Mouse (Mus musculus): Measurements from ENCODE around the gene Gm9508. TPM values are rescaled to one million over a fixed set of nuclear protein-coding genes. Genes with fewer than 3 reads are reported as not detected.

Gm9508 gene
- polyA plus RNA-seq, 1 experiment from 2014 or later = not detected

DNA sequence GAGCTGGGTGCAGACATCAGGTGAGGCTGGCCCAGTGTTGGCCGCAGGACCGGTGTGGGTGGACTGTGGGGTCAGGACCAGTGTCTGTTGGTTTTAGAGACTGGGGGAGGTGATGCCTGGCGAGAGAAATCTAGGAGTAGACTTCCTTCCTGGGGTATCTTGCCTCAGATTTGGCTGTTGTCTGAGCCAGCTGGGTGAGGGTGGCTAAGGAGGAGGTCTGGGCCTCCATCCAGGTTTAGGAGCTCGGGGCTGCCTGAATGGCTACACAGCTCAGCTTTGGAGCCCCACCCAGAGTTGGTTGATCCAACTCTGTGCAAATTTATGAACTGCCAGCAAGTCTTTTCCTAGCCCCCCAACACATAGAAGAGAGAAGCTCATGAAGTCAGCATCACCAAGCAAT, 29.6 kb downstream of the Gm9508 start:
- peaks cover 23% of the 10 kb centered on the region for H3K27me3 ChIP-seq
- no peak overlapping the region for H3K4me2 ChIP-seq
- no peak overlapping the region for H3K27ac ChIP-seq (replicated peaks)
- H3K4me3 ChIP-seq (replicated peaks) = no peak overlapping the region
- no peak for ATAC-seq (ENCODE audit: insufficient read depth)
- no peak overlapping the region for H3K9ac ChIP-seq
- no peaks in the 10 kb centered on the region for H3K9me3 ChIP-seq (replicated peaks)
- H3K4me1 ChIP-seq (replicated peaks) = peaks cover 14% of the 10 kb centered on the region
- H3K36me3 ChIP-seq (replicated peaks) = no peaks in the 10 kb centered on the region
- 66% methylated on average over 4 of the region's 4 CpGs for WGBS (ENCODE audit: insufficient replicate concordance)

- Histone ChIP-seq H3K4me1 (replicated peaks) (peaks cover 9% of the 10 kb centered on the region), H3K4me2 (no peak overlapping the region), H3K9ac (no peak overlapping the region), H3K9me3 (replicated peaks) (no peaks in the 10 kb centered on the region), H3K27me3 (peaks cover 23% of the 10 kb centered on the region), H3K4me3 (replicated peaks) (no peak overlapping the region), H3K27ac (replicated peaks) (no peak overlapping the region), H3K36me3 (replicated peaks) (no peaks in the 10 kb centered on the region)
- ATAC-seq (ENCODE audit: insufficient read depth) = no peak
- WGBS (ENCODE audit: insufficient replicate concordance) = 72% methylated on average over 8 of the region's 8 CpGs
Measured at GRCm38 (mm10) chr10:77666342-77666741, 30.7 kb downstream of the Gm9508 start.

- ATAC-seq (ENCODE audit: insufficient read depth) = no peak
- Histone ChIP-seq H3K4me3 (replicated peaks) (no peak overlapping the region), H3K27me3 (peaks cover 23% of the 10 kb centered on the region), H3K9me3 (replicated peaks) (no peaks in the 10 kb centered on the region), H3K9ac (no peak overlapping the region), H3K4me1 (replicated peaks) (no peaks in the 10 kb centered on the region), H3K36me3 (replicated peaks) (no peaks in the 10 kb centered on the region), H3K27ac (replicated peaks) (no peak overlapping the region), H3K4me2 (no peak overlapping the region)
- WGBS (ENCODE audit: insufficient replicate concordance) = 41% methylated on average over 43 of the region's 43 CpGs
Measured at GRCm38 (mm10) chr10:77663949-77664665, 32.9 kb downstream of the Gm9508 start.

GRCm38 (mm10) chr10:77658286-77658994, 38.6 kb downstream of the Gm9508 start:
- Histone ChIP-seq H3K4me1 (replicated peaks) (0 out of 2 replicates have a peak, but pooled peaks cover 3% of the 10 kb centered on the region), H3K27ac (replicated peaks) (no peak overlapping the region), H3K4me3 (replicated peaks) (no peak overlapping the region), H3K9ac (no peak overlapping the region), H3K36me3 (replicated peaks) (no peaks in the 10 kb centered on the region), H3K27me3 (peaks cover 4% of the 10 kb centered on the region; the same call in 1 of the 2 replicates), H3K4me2 (no peak overlapping the region), H3K9me3 (replicated peaks) (no peaks in the 10 kb centered on the region)
- WGBS (ENCODE audit: insufficient replicate concordance) = 51% methylated on average over 15 of the region's 15 CpGs
- ATAC-seq (ENCODE audit: insufficient read depth) = no peak

DNA sequence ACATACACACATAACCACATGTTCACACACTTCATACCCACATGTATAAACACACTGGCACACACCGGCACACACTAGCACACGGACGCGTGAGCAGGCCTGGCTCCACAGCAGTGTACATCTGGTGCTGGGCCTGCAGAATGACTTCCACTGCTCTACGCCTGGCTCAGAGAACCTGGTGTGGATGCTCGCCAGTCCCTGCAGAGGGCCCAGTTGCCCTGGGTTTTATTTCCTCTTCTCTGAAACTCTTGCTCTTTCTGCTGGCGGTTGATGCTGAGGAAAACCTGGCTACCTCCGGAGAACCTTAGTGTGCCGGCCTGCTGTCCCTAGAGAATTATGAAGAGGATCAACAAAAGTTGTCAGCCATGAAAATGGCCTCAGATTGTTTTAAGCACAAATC, 45.0 kb downstream of the Gm9508 start:
- Histone ChIP-seq H3K9me3 (replicated peaks) (no peaks in the 10 kb centered on the region), H3K36me3 (replicated peaks) (no peaks in the 10 kb centered on the region), H3K4me2 (no peak overlapping the region), H3K27ac (replicated peaks) (no peak overlapping the region), H3K9ac (no peak overlapping the region), H3K27me3 (no peaks in the 10 kb centered on the region), H3K4me3 (replicated peaks) (no peak overlapping the region), H3K4me1 (replicated peaks) (no peaks in the 10 kb centered on the region)
- ATAC-seq (ENCODE audit: insufficient read depth) = no peak
- 83% methylated on average over 9 of the region's 9 CpGs for WGBS (ENCODE audit: insufficient replicate concordance)

DNA sequence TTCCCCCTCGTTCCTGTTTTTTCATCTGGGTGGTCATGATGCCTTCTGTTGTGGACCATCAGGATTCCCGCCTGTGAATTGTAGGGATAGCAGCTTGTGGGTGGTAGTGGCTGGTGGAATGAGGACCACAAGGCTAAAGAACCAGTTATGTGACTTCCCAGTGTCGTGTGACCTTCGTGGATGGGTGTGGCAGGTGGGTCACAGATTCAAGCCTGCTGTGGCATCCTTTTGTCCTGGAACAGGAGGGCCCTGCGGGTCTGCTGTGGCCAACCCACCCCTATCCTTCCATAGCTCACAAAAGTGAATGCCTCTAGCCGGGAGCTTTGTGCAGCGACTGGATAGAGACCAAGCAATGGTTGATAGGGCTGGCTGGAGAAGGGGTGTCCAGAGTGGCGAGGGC, 49.1 kb downstream of the Gm9508 start:
- H3K27me3 ChIP-seq = no peaks in the 10 kb centered on the region
- H3K9ac ChIP-seq = no peak overlapping the region
- no peaks in the 10 kb centered on the region for H3K4me1 ChIP-seq (replicated peaks)
- peaks cover 36% of the 10 kb centered on the region for H3K36me3 ChIP-seq (replicated peaks)
- H3K9me3 ChIP-seq (replicated peaks) = no peaks in the 10 kb centered on the region
- H3K4me2 ChIP-seq = no peak overlapping the region
- WGBS (ENCODE audit: insufficient replicate concordance) = 67% methylated on average over 8 of the region's 8 CpGs
- H3K4me3 ChIP-seq (replicated peaks) = no peak overlapping the region
- H3K27ac ChIP-seq (replicated peaks) = no peak overlapping the region
- no peak for ATAC-seq (ENCODE audit: insufficient read depth)

DNA sequence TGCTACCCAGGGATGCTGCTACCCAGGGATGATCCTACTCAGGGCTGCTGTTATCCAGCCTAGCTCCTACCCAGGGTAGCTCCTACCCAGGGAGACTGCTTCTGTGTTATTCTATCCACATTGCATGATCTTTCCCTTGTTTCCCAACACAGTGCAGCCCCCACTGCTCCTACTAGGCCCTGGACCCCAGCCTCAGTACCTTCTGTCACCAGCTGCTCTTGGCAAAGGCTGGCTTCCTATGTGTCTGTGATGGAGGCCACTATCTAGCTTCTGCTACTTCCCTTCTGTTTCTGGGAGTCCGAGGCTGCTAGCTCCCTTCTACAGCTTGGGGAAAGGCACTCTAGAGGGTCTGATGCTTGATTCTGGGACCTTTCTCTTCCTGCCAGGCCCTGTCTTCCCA, 49.6 kb downstream of the Gm9508 start:
- H3K4me1 ChIP-seq (replicated peaks) = no peaks in the 10 kb centered on the region
- no peaks in the 10 kb centered on the region for H3K27me3 ChIP-seq
- no peak overlapping the region for H3K4me3 ChIP-seq (replicated peaks)
- no peak overlapping the region for H3K4me2 ChIP-seq
- H3K9me3 ChIP-seq (replicated peaks) = no peaks in the 10 kb centered on the region
- WGBS (ENCODE audit: insufficient replicate concordance) = 33% methylated on average over 1 of the region's 1 CpGs
- ATAC-seq (ENCODE audit: insufficient read depth) = no peak
- no peak overlapping the region for H3K9ac ChIP-seq
- H3K36me3 ChIP-seq (replicated peaks) = peaks cover 40% of the 10 kb centered on the region
- H3K27ac ChIP-seq (replicated peaks) = no peak overlapping the region

Other genes starting within 250 kb of the Gm9508 start
- gene Fam207a, start 181.4 kb downstream of the Gm9508 start, polyA plus RNA-seq (2015; fragmentation: Nextera tagmentation; extraction: Ambion mirVana) = 14.9 and 16.0 TPM in 2 replicates
- 17.1 and 18.5 TPM in 2 replicates for gene Itgb2, start 167.0 kb downstream of the Gm9508 start, polyA plus RNA-seq (2015; fragmentation: Nextera tagmentation; extraction: Ambion mirVana)
- 79.6 and 89.2 TPM in 2 replicates for gene Pttg1ip, start 115.5 kb downstream of the Gm9508 start, polyA plus RNA-seq (2015; fragmentation: Nextera tagmentation; extraction: Ambion mirVana)
- 91.2 and 93.4 TPM in 2 replicates for gene Sumo3, start 91.1 kb downstream of the Gm9508 start, polyA plus RNA-seq (2015; fragmentation: Nextera tagmentation; extraction: Ambion mirVana)
- gene Gm49325, start 91.0 kb downstream of the Gm9508 start, polyA plus RNA-seq (2015; fragmentation: Nextera tagmentation; extraction: Ambion mirVana) = 0.82 TPM in 1 of 2 replicates, not detected in the other
- 47.0 and 58.0 TPM in 2 replicates for gene Ube2g2, start 75.0 kb downstream of the Gm9508 start, polyA plus RNA-seq (2015; fragmentation: Nextera tagmentation; extraction: Ambion mirVana)
- 0.06 TPM in 1 of 2 replicates, not detected in the other for gene Tspear, start 10.7 kb downstream of the Gm9508 start, polyA plus RNA-seq (2015; fragmentation: Nextera tagmentation; extraction: Ambion mirVana)
- not detected in 2 replicates for gene Gm19402, start 6.5 kb downstream of the Gm9508 start, polyA plus RNA-seq (2015; fragmentation: Nextera tagmentation; extraction: Ambion mirVana)
- gene Gm10272, start 9.4 kb upstream of the Gm9508 start, polyA plus RNA-seq (2015; fragmentation: Nextera tagmentation; extraction: Ambion mirVana) = not detected in 2 replicates
- not detected in 2 replicates for gene Gm10024, start 14.2 kb upstream of the Gm9508 start, polyA plus RNA-seq (2015; fragmentation: Nextera tagmentation; extraction: Ambion mirVana)
- not detected in 2 replicates for gene Gm10142, start 18.6 kb upstream of the Gm9508 start, polyA plus RNA-seq (2015; fragmentation: Nextera tagmentation; extraction: Ambion mirVana)
- gene Krtap12-1, start 23.4 kb upstream of the Gm9508 start, polyA plus RNA-seq (2015; fragmentation: Nextera tagmentation; extraction: Ambion mirVana) = not detected in 2 replicates
- gene Gm10100, start 29.3 kb upstream of the Gm9508 start, polyA plus RNA-seq (2015; fragmentation: Nextera tagmentation; extraction: Ambion mirVana) = not detected in 2 replicates
- gene Gm18596, start 45.4 kb upstream of the Gm9508 start, polyA plus RNA-seq (2015; fragmentation: Nextera tagmentation; extraction: Ambion mirVana) = not detected in 2 replicates
- not detected in 2 replicates for gene Gm9736, start 54.1 kb upstream of the Gm9508 start, polyA plus RNA-seq (2015; fragmentation: Nextera tagmentation; extraction: Ambion mirVana)
- gene Gm3233, start 62.4 kb upstream of the Gm9508 start, polyA plus RNA-seq (2015; fragmentation: Nextera tagmentation; extraction: Ambion mirVana) = not detected in 2 replicates
- gene Gm3238, start 74.1 kb upstream of the Gm9508 start, polyA plus RNA-seq (2015; fragmentation: Nextera tagmentation; extraction: Ambion mirVana) = not detected in 2 replicates
- gene Gm7138, start 79.7 kb upstream of the Gm9508 start, polyA plus RNA-seq (2015; fragmentation: Nextera tagmentation; extraction: Ambion mirVana) = not detected in 2 replicates
- not detected in 2 replicates for gene Gm3250, start 85.3 kb upstream of the Gm9508 start, polyA plus RNA-seq (2015; fragmentation: Nextera tagmentation; extraction: Ambion mirVana)
- gene Gm7137, start 91.0 kb upstream of the Gm9508 start, polyA plus RNA-seq (2015; fragmentation: Nextera tagmentation; extraction: Ambion mirVana) = not detected in 2 replicates
- gene Gm9639, start 97.8 kb upstream of the Gm9508 start, polyA plus RNA-seq (2015; fragmentation: Nextera tagmentation; extraction: Ambion mirVana) = not detected in 2 replicates
- gene Gm19668, start 101.9 kb upstream of the Gm9508 start, polyA plus RNA-seq (2015; fragmentation: Nextera tagmentation; extraction: Ambion mirVana) = not detected in 2 replicates
- not detected in 2 replicates for gene Gm9507, start 114.6 kb upstream of the Gm9508 start, polyA plus RNA-seq (2015; fragmentation: Nextera tagmentation; extraction: Ambion mirVana)
- not detected in 2 replicates for gene Gm2696, start 117.4 kb upstream of the Gm9508 start, polyA plus RNA-seq (2015; fragmentation: Nextera tagmentation; extraction: Ambion mirVana)
- gene Krtap10-4, start 129.9 kb upstream of the Gm9508 start, polyA plus RNA-seq (2015; fragmentation: Nextera tagmentation; extraction: Ambion mirVana) = not detected in 2 replicates
- gene Krtap10-10, start 138.7 kb upstream of the Gm9508 start, polyA plus RNA-seq (2015; fragmentation: Nextera tagmentation; extraction: Ambion mirVana) = not detected in 2 replicates
- not detected in 2 replicates for gene Gm36176, start 149.6 kb upstream of the Gm9508 start, polyA plus RNA-seq (2015; fragmentation: Nextera tagmentation; extraction: Ambion mirVana)
- not detected in 2 replicates for gene Gm10318, start 155.6 kb upstream of the Gm9508 start, polyA plus RNA-seq (2015; fragmentation: Nextera tagmentation; extraction: Ambion mirVana)
- gene Gm3285, start 164.7 kb upstream of the Gm9508 start, polyA plus RNA-seq (2015; fragmentation: Nextera tagmentation; extraction: Ambion mirVana) = not detected in 2 replicates
- gene Lrrc3, start 205.3 kb upstream of the Gm9508 start, polyA plus RNA-seq (2015; fragmentation: Nextera tagmentation; extraction: Ambion mirVana) = 13.7 and 16.3 TPM in 2 replicates

Measured in liver, embryonic 15.5 days (tissue).